Mouse (Mus musculus) yolk sac, embryonic 10.5 days (tissue): ENCODE results near the gene Usp7.
A peak's percentile ranks its signal among the peaks of the same experiment; 100 is the strongest.

ENCODE experiments used
- DNase-seq: peaks from one replicate; pipeline ENCODE4 v3.0.0-alpha.2; 2017; ENCODE audit warnings: low spot score

The Usp7 gene

DNA sequence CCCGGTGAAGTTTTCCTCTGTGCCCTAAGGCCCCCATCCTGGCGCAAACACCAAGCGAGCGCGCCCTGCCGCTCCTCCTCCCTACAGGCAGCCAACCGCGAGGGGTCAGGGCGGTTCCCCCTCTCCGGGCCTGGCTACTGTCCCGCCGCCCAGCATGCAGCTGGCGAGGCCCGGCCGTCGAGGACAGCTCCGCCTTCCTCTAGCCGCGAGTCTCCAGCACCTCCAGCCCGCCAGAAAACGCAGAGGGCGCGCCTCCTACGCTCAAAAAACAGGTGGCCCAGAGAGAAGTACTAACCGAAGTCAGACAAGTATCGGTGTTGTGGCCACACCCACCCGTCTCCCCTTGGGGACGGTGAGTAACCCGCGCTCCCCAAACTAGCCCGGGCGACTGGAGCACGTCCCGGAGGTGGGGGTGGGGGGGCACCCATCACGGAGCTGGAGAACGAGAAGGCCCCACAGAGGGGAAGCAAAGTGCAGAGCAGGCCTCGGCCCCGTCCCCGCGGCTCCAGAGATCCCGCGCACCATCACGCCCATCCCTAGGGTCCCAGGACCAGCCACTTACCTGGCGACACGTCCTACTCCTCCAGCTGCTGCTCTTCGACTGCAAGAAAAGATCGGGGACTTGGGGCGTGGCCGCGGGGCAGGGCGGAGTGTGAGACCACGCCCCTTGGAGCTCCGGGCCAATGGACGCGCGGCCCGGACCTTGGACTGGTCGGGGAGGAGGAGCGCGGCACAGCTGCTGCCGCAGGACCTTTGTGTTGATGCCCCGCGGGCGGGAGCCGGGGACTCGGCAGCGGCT lies 120.4 kb downstream of the Usp7 start, which contains the start of gene Carhsp1:
TSS of gene Carhsp1 (minus strand) at position 605 of the 799 bp plus-strand sequence.
- peak; percentile 96 for DNase-seq

DNA sequence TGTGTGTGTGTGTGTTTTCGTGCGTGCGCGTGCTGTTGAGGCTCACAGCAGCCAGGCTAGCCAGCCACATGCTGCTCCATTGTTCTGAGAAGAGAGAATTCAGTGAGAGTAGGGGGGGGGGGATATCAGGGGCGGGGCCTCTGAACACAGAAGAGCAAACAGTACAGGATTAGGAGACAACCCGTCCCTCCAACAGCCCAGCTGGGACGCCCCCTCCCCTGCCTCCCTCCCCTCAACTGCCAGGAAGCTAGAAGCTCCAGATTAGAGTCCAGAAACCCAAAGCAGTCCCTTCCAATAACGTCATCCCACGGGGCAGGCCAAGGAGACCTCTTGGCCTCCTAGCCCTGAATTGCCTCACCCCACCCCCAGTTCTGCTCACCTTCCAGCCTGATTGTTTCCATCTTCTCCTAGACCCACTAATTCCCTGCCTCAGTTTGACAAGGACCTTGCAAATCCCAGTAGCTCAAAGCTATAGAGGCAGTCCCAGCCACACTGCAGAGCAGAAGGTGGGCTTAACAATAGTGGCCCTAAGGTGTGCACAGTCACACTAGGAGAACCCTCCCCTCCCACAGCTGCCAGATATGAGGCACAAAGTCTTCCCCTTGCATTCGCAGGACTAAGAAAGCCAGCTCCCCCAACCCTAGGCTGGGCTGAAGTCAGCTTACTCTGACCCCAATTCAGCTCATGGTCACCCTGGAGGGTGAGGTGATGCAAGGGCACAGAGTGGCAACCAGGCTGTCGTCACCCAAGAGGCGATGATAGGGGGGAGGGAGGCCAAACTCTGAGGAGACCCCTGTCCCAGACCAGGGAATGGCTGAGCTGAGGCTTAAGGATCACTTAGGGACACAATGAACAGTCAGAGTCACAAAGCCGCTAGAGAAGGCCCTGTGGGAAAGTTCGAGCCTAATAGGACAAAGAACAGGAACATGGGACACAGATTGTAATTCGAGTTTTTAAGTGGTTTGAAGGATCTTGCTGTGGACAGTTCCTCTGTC lies 121.8 kb downstream of the Usp7 start:
- peak; percentile 50 for DNase-seq

DNA sequence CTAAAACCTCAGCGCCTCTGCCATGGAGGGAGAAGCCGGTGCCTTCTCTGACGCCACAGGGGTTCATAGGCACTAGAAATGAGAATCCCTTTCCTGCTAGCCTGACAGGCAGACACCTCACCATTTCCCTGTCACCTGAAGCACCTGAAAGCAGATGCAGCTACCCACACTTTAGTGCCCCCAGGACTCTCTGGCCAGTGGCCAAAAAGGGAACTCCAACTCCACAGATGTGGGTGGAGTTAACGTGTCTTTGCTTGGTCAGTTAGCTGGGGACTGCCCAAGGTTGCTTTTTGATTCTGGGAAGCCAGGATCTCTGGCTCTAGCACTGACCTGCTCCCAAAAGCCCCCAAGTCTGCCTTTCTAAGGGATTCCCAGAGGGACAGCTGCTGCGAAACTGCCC lies 122.7 kb downstream of the Usp7 start:
- DNase-seq: no peak

GRCm38 (mm10) chr16:8668386-8668785 lies 123.7 kb downstream of the Usp7 start:
- DNase-seq: no peak

GRCm38 (mm10) chr16:8667814-8668213 lies 124.3 kb downstream of the Usp7 start:
- no peak for DNase-seq

GRCm38 (mm10) chr16:8667261-8667660 lies 124.8 kb downstream of the Usp7 start:
- DNase-seq: no peak

DNA sequence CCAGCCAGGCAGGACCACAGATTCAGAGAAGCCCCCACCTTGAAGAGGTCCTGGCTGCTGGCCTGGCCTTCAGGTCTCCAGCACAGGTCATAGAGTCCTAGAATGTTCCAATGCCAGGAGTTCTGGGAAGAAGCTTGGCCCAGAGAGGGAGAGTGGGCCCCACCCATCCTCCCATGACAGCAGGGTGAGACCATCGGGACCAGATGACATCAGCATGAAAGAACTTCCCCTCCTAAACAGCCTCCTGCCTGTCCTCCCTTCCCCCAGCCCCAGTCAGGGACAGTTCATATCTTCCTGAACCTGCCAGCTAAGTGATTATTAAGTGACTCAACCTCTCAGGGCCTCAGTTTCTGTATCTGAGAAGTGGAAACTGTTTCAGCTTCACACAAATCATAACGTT lies 125.7 kb downstream of the Usp7 start:
- no peak for DNase-seq

DNA sequence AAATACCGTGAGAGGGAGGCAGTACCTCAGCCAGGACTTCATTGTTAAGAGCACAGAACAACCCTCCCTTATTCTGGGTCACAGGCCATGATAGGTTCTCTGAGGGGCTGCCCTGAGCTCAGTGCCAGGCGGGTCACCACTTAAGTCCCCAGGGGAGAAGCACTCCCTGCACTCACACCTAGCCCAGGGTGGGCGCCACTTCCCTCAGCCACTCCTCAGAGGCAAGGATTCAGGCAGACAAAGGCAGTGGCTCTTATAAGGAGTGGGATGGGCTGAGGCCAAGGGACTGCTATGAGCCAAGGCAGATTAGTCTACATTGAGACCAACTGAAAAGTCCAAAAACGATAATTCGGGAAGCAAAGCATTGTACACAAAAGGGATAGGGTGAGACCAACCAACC lies 126.7 kb downstream of the Usp7 start:
- no peak for DNase-seq

DNA sequence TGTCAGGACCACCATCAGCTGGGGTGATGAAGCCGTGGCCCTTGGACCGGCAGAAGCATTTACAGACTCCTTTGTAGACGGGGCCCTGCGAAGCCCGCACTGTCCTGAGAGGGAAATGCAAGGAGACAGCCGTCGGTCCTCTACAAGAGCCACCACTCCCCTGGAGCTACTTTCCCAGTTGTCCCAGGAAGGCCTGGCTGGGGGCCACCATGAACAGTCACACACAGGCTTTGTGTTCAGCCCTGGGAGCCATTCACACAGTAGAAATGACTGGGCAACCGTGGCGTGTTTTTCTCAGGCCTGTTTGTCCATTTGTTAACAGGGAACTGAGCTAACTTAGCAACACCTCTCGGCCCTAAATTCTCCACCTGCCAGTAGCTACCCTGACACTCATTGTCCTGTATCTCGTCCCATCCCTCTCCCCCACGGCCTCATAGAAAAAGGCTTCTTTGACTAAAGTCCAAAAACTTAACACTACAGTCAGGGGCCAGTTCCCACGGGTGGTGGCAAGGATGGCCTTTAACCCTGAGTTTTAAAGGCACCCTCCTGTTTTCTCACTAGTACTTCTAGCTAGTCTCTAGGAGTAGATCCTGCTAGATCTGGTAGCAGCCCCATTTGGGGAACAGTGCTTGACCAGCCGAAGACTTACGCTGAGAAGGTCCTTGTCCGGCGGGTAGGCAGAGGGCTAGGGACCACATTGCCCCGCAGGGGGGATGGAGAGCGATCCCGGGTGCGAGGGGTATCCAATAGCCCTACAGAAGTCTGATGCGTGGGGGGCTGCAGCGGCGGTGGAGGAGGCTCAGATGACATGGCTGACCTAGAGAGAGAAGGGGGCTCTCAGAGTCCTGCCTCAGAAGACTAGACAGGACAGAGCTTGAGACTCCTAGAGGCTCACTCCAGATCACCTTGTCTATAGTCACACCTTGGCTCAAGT lies 128.2 kb downstream of the Usp7 start:
- DNase-seq: no peak

- no peak for DNase-seq
Measured at GRCm38 (mm10) chr16:8663022-8663421, 129.1 kb downstream of the Usp7 start.

- DNase-seq: no peak
Measured at GRCm38 (mm10) chr16:8658764-8659163, 133.3 kb downstream of the Usp7 start.

GRCm38 (mm10) chr16:8658349-8658748 lies 133.8 kb downstream of the Usp7 start:
- no peak for DNase-seq

DNA sequence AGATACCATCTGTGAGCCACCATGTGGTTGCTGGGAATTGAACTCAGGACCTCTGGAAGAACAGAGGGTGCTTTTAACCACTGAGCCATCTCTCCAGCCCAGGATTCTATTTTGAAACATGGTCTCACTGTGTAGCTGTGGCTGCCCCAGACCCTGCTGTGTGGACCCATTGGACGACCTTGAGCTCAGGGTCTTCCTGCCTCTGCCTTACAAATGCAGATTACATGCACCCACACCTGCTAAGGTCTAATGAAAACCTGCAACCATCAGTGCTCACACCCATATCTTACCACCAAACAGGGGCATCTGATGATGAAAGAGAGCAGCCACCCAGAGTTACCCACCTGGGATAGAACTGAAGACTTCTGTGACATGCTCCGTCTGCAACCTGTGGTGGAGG lies 135.9 kb downstream of the Usp7 start:
- DNase-seq: no peak

DNA sequence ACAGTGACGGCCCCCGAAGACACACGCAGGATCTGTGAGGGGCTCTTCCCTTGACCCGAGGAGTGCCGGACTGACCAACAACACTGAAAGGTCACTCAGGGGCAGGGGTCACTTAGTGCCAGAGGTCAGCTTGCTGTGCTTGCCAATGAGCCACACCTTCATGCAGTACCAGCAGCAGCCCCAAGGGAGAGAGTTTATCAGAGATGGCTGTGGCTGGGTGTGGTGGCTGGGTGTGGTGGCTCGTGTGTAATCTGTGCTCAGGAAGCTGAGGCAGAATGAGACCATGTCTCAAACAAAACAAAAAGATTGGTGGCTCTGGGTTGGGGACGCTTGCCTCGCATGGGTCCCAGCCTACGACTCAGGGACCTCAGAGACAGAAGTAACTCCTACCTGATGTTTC lies 136.5 kb downstream of the Usp7 start:
- DNase-seq: no peak

GRCm38 (mm10) chr16:8655108-8655507 lies 137.0 kb downstream of the Usp7 start:
- DNase-seq: no peak

- DNase-seq: no peak
Measured at GRCm38 (mm10) chr16:8650007-8650406, 142.1 kb downstream of the Usp7 start.

GRCm38 (mm10) chr16:8645546-8645945 lies 146.6 kb downstream of the Usp7 start:
- DNase-seq: no peak

- no peak for DNase-seq
Measured at GRCm38 (mm10) chr16:8643855-8644254, 148.3 kb downstream of the Usp7 start.
